Mouse (Mus musculus): ENCODE measurements around the gene Taf8. TPM values are rescaled to one million over a fixed set of nuclear protein-coding genes. Genes with fewer than 3 reads are reported as not detected.

Gene Taf8
- polyA plus RNA-seq, 1 experiment from 2014 or later, result 34.2 TPM

DNA sequence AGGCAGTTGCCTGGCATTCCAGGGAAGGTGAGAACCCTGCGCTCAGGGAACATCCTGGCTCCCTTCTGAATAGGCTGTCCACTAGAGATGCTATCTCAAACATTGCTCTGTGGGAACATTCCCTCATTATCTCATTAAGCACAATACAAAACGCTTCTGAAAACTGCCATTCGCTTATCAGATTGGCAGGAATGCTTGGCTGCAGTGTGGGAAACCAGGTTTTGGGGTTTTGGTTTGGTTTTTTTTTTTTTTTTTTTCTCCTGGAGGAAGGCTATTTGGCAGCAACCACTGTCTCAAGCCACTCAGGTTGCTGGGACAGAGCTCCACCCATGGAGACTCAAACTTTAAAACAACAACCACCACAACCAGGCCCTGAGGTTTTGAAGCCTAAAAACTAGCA is 22.2 kb downstream of the Taf8 start:
- Histone ChIP-seq H3K36me3 (no peaks in the 10 kb centered on the region), H3K27ac (no peak overlapping the region), H3K9me3 (no peaks in the 10 kb centered on the region), H3K4me2 (replicated peaks) (no peak overlapping the region), H3K27me3 (no peaks in the 10 kb centered on the region), H3K4me3 (no peak overlapping the region), H3K4me1 (peaks cover 6% of the 10 kb centered on the region), H3K9ac (no peak overlapping the region)
- 58% methylated on average over 3 of the region's 3 CpGs for WGBS
- ATAC-seq (ENCODE audit: insufficient number of reproducible peaks, insufficient read depth, low FRiP score, low TSS enrichment), result no peak

DNA sequence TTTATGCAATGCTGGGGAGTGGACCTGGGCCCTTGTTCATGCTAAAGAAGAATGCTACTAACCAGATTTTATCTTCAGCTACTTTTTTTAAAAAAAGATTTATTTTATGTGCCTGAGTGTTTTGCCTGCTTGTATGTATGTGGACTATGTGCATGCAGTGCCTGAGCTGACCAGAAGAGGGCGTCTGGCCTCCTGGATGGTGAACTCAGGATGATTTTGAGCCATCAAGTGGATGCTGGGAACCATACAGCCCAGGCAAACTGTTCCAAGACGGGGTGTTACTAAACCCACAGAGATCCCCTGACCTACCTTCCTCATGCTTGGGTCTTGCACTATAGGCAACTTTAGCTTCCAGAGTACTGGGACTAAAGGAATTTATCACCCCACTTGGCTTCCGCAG is 26.4 kb downstream of the Taf8 start:
- no peak overlapping the region for H3K9ac ChIP-seq
- H3K27me3 ChIP-seq, result no peaks in the 10 kb centered on the region
- no peak overlapping the region for H3K4me2 ChIP-seq (replicated peaks)
- H3K27ac ChIP-seq, result no peak overlapping the region
- H3K4me3 ChIP-seq, result no peak overlapping the region
- no peaks in the 10 kb centered on the region for H3K4me1 ChIP-seq
- ATAC-seq (ENCODE audit: insufficient number of reproducible peaks, insufficient read depth, low FRiP score, low TSS enrichment), result no peak
- H3K36me3 ChIP-seq, result no peaks in the 10 kb centered on the region
- WGBS, result 58% methylated on average over 3 of the region's 3 CpGs
- H3K9me3 ChIP-seq, result no peaks in the 10 kb centered on the region

DNA sequence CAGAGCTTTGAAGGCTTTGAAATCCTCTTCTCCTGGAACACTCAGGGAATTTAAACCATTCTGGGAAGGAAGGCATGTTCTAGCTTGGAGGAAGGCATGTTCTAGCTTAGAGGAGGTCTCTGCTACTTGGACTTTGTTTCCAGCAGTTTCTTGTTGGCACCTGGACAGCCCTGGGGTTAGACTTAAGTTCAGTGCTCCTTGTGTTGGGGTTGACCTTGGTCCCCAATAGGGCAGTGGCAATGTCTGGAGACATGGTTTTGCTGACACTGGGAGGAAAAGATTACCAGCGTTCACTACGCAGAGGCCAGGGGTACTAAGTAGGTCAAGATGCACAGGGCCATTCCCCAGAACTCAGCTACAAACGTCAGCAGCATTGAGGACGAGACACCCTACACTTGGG is 26.9 kb downstream of the Taf8 start:
- H3K4me1 ChIP-seq, result no peaks in the 10 kb centered on the region
- H3K36me3 ChIP-seq, result no peaks in the 10 kb centered on the region
- H3K27ac ChIP-seq, result no peak overlapping the region
- H3K9ac ChIP-seq, result no peak overlapping the region
- H3K27me3 ChIP-seq, result no peaks in the 10 kb centered on the region
- no peak for ATAC-seq (ENCODE audit: insufficient number of reproducible peaks, insufficient read depth, low FRiP score, low TSS enrichment)
- WGBS, result 82% methylated on average over 4 of the region's 4 CpGs
- no peaks in the 10 kb centered on the region for H3K9me3 ChIP-seq
- H3K4me2 ChIP-seq (replicated peaks), result no peak overlapping the region
- H3K4me3 ChIP-seq, result no peak overlapping the region

DNA sequence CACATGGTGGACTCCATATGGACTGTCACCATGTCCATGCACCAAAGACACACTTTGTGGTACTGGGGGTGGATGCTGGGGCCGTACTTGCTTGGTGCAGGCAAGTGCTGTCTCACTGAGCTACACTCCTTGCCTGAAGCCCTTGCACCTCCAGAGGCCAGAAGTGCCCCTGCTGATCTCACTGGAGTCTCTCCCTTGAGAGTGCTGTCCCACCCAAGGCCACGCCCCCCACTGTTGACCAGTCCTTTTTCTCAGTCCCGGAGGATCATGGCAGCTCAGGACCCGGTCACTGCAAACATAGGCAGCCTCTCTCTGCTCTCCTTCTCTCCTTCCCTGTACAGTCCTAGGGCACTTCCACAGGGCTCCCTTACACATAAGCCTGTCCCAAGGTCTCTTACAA is 27.8 kb downstream of the Taf8 start:
- Histone ChIP-seq H3K4me1 (no peaks in the 10 kb centered on the region), H3K27me3 (peaks cover 6% of the 10 kb centered on the region), H3K4me3 (no peak overlapping the region), H3K4me2 (replicated peaks) (no peak overlapping the region), H3K9ac (no peak overlapping the region), H3K27ac (no peak overlapping the region), H3K36me3 (no peaks in the 10 kb centered on the region), H3K9me3 (no peaks in the 10 kb centered on the region)
- no peak for ATAC-seq (ENCODE audit: insufficient number of reproducible peaks, insufficient read depth, low FRiP score, low TSS enrichment)
- WGBS, result 81% methylated on average over 4 of the region's 4 CpGs

DNA sequence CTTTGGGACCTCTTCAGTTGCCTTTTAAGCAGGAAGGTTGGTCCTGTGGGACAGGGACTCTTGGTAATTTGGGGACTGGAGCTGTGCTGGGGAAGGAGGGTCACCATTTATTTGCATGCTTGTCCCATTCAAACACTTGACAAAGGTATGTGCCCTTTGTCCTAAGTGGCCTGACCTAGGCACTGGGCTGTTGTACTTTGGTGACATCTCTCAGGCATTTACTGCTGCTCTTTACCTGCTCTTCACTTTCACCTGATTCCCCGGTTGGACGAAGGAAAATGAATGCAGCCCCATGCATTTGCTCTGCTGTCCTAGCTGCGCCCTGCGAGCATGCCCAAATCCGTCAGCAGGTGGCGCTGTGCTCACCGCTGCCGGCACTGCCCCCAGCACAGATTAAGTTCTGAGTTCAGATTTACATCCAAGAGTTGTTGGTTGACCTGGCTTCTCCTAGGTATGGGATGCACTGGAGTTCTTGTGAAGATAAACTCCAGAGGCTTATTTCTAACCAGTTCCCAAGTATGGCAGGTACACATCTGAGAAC is 28.6 kb downstream of the Taf8 start:
- Histone ChIP-seq H3K36me3 (no peaks in the 10 kb centered on the region), H3K27ac (no peak overlapping the region), H3K4me1 (0 out of 2 replicates have a peak, but pooled peaks cover 2% of the 10 kb centered on the region), H3K4me2 (replicated peaks) (no peak overlapping the region), H3K4me3 (no peak overlapping the region), H3K9me3 (no peaks in the 10 kb centered on the region), H3K9ac (no peak overlapping the region), H3K27me3 (peaks cover 13% of the 10 kb centered on the region)
- no peak for ATAC-seq (ENCODE audit: insufficient number of reproducible peaks, insufficient read depth, low FRiP score, low TSS enrichment)
- 19% methylated on average over 8 of the region's 8 CpGs for WGBS

DNA sequence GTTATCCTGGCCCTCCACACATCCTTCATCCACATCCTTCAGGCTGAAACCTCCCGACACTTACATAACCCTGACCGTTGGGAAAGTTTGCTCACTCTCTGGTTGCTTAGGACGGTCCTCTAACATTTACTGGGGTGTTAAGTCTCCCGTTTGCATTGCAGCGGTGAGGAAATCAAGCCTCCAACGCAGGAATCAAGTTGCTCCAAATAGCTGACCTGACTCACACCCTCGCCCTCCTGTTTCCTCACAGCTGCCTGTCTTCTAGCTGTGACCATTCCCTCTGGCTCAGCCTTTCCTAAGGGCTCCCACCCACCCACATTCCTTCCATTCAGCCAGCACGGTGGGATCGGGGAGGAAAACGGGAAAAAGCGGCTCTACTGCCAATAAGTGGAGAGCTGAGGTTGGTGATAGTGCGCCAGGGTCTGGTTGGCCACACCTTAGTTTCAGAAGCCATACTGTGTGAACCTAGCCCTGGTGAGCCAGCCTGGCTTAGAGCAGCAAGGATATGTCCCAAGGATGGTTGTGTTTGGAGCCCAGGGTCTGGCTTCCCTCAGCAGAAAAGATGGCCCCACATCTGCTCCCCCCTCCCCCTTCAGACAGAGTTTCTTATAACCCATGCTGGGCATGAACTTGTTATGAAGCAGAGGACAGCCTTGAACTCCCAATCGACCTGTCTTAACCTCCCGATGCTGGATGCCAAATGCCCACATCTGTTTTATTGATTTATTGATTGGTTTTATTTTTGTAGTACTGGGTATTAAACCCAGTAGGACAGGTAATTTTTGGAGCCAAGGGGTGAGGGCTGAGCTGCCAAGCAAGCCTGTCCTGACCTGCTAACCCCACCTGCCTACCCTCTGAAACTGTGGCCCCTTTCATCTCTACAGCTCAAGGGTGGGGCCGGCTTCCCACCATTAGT is 29.4 kb downstream of the Taf8 start:
- Histone ChIP-seq H3K4me1 (0 out of 2 replicates have a peak, but pooled peaks cover 6% of the 10 kb centered on the region), H3K4me3 (no peak overlapping the region), H3K27ac (no peak overlapping the region), H3K4me2 (replicated peaks) (no peak overlapping the region), H3K9ac (no peak overlapping the region), H3K36me3 (no peaks in the 10 kb centered on the region), H3K9me3 (no peaks in the 10 kb centered on the region), H3K27me3 (peaks cover 21% of the 10 kb centered on the region)
- no peak for ATAC-seq (ENCODE audit: insufficient number of reproducible peaks, insufficient read depth, low FRiP score, low TSS enrichment)
- WGBS, result 48% methylated on average over 15 of the region's 15 CpGs

DNA sequence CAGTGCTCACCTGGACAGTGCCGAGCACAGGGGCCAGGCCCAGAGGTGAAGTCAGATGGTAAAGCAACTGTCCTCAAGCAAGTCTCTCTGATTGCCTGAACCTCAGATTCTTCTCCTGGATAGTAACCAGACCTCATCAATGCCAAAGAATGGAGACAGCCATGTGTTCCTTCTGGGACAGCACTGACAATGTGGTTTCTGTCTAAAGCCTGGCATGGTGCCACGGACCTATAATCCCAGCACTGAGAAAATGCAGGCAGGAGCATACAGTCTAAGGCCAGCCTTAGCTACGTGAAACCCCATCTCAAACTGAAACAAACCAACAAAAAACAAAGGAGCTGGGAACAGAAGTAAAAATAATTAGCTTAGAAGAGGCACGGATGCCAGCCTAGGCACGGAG is 31.4 kb downstream of the Taf8 start:
- no peaks in the 10 kb centered on the region for H3K9me3 ChIP-seq
- peaks cover 34% of the 10 kb centered on the region for H3K27me3 ChIP-seq
- no peak overlapping the region for H3K4me3 ChIP-seq
- H3K4me2 ChIP-seq (replicated peaks), result no peak overlapping the region
- ATAC-seq (ENCODE audit: insufficient number of reproducible peaks, insufficient read depth, low FRiP score, low TSS enrichment), result peak; percentile 55; the same call in 1 of the 2 replicates
- H3K4me1 ChIP-seq, result peaks cover 13% of the 10 kb centered on the region
- no peaks in the 10 kb centered on the region for H3K36me3 ChIP-seq
- no peak overlapping the region for H3K27ac ChIP-seq
- 74% methylated on average over 5 of the region's 5 CpGs for WGBS
- H3K9ac ChIP-seq, result no peak overlapping the region

DNA sequence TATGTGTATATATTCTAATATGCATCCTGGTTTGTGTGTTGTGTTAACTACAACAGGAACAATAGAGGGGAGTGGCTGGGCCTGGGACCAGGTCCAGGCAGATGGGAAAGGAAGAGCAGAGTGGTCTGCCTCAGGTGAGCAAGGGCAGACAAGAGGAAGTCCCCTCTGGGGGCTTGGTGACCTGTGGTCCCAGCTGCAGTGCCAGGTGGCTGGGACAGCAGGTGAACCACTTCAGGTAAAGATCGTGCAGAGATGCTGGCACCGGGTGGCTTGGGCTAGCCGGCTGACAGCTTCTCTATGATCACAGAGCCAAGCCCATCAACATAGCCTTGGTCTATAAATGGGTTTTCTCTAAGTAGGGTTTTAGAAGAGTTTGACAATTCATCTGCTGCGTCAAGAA is 32.0 kb downstream of the Taf8 start:
- no peak overlapping the region for H3K9ac ChIP-seq
- H3K27me3 ChIP-seq, result peaks cover 34% of the 10 kb centered on the region
- no peak overlapping the region for H3K4me2 ChIP-seq (replicated peaks)
- H3K4me1 ChIP-seq, result peaks cover 19% of the 10 kb centered on the region
- no peaks in the 10 kb centered on the region for H3K9me3 ChIP-seq
- no peaks in the 10 kb centered on the region for H3K36me3 ChIP-seq
- H3K4me3 ChIP-seq, result no peak overlapping the region
- 87% methylated on average over 4 of the region's 4 CpGs for WGBS
- H3K27ac ChIP-seq, result no peak overlapping the region
- ATAC-seq (ENCODE audit: insufficient number of reproducible peaks, insufficient read depth, low FRiP score, low TSS enrichment), result no peak

DNA sequence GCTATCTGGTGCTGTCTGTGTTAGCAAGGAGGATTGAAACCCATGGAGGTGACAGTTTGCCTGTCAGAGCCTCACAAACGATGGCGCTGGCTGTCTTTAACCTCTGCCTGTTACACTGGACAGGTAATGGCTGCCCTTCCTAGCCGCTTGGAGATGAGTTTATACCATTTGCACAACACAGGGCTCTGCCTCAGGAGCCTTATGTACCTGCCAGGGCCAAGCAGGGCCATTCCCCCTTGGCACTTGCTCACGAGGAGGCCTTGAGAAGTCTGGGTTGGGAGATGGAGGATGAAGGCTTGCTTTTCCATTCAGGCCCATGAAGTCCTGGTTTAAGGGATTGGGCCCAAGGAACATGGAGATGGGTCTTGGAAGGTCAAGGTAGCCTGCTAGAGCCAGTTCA is 32.5 kb downstream of the Taf8 start:
- no peak for ATAC-seq (ENCODE audit: insufficient number of reproducible peaks, insufficient read depth, low FRiP score, low TSS enrichment)
- Histone ChIP-seq H3K27ac (no peak overlapping the region), H3K4me3 (no peak overlapping the region), H3K9me3 (no peaks in the 10 kb centered on the region), H3K27me3 (peaks cover 34% of the 10 kb centered on the region), H3K4me2 (replicated peaks) (no peak overlapping the region), H3K4me1 (peaks cover 22% of the 10 kb centered on the region), H3K9ac (no peak overlapping the region), H3K36me3 (no peaks in the 10 kb centered on the region)
- WGBS, result 82% methylated on average over 4 of the region's 4 CpGs

DNA sequence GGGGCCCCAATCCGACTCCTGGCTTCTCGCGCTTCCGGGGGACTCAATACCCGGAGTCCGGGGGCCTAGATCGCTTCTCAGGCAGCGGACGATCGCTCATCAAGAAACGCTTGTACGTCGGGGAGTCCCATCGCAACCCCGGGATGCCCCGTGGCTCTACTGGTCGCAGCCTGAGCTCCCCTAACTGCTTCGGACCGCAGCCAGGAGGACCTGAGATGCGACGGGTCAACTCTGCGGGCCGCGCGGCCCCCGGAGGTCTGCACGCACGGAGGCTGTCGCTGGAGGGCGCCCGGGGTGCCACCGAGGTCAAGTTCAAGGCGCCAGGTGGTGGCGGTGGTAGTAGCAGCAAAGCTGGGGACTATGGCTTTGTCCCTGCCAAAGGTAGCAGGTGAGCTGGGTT is 33.6 kb downstream of the Taf8 start:
- Histone ChIP-seq H3K4me3 (peak overlapping the region; percentile 18), H3K36me3 (no peaks in the 10 kb centered on the region), H3K27me3 (peaks cover 34% of the 10 kb centered on the region), H3K9ac (no peak overlapping the region), H3K4me2 (replicated peaks) (peak overlapping the region; percentile 40), H3K9me3 (no peaks in the 10 kb centered on the region), H3K4me1 (peaks cover 22% of the 10 kb centered on the region), H3K27ac (no peak overlapping the region)
- no peak for ATAC-seq (ENCODE audit: insufficient number of reproducible peaks, insufficient read depth, low FRiP score, low TSS enrichment)
- WGBS, result 10% methylated on average over 34 of the region's 34 CpGs

DNA sequence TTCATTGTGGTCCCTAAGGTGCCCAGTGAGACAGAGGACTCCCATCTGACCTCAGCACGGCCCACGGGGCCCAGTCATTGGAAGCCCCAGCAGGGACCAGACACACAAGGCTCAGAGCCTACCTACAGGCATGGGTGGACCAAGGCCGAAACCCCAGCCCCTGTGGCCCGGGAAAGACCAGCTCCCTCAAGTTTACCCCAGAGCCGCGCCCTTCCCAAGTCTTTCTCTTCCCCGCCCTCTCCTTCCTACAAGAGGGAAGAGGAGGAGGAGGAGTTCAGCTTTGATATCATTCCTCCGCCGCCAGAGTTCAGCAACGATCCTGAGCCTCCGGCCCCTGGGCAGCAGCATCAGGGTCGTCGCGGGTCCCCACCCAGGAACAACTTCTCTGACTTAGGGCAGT is 34.0 kb downstream of the Taf8 start:
- Histone ChIP-seq H3K4me3 (peak overlapping the region; percentile 18), H3K27ac (no peak overlapping the region), H3K9me3 (no peaks in the 10 kb centered on the region), H3K4me2 (replicated peaks) (peak overlapping the region; percentile 40), H3K9ac (no peak overlapping the region), H3K4me1 (peaks cover 22% of the 10 kb centered on the region), H3K27me3 (peaks cover 34% of the 10 kb centered on the region), H3K36me3 (no peaks in the 10 kb centered on the region)
- 16% methylated on average over 14 of the region's 14 CpGs for WGBS
- ATAC-seq (ENCODE audit: insufficient number of reproducible peaks, insufficient read depth, low FRiP score, low TSS enrichment), result no peak

DNA sequence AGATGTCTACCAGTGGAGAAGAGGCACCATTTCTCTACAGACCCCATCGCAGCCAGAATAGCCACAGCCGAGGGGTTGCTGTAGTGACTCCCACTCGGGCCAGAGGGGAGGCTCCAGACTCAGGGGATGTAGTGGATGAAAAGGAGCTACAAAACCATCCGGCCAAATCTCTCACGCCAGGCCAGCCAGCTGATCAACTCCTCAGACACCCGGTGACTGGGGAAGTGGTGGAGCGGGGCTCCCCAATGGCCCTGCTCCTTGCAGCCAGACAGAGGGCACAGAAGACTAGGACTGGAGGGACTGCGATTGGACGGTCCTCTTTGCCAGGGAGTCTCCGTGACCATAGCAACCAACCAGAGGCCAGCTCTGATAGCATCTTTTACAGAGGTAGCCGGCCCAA is 34.4 kb downstream of the Taf8 start:
- ATAC-seq (ENCODE audit: insufficient number of reproducible peaks, insufficient read depth, low FRiP score, low TSS enrichment), result no peak
- Histone ChIP-seq H3K4me3 (no peak overlapping the region), H3K36me3 (no peaks in the 10 kb centered on the region), H3K4me2 (replicated peaks) (no peak overlapping the region), H3K27ac (no peak overlapping the region), H3K4me1 (peaks cover 23% of the 10 kb centered on the region), H3K27me3 (peaks cover 34% of the 10 kb centered on the region), H3K9me3 (no peaks in the 10 kb centered on the region), H3K9ac (no peak overlapping the region)
- WGBS, result 59% methylated on average over 11 of the region's 11 CpGs
